Mouse (Mus musculus): ENCODE data around the gene Utp4.

- no peak for TF ChIP-seq FLI1 (IDR thresholded peaks at IDR 0.05; ENCODE audit: low read length)
- TF ChIP-seq GATA1 (IDR thresholded peaks at IDR 0.05; ENCODE audit: borderline replicate concordance, low read length), result no peak
Measured at GRCm38 (mm10) chr8:106958212-106958611, 64.8 kb downstream of the Utp4 start.

Measured in megakaryocyte, embryonic 14.5 days (primary cell).